Mouse (Mus musculus) bone marrow, adult 2 months (tissue): ENCODE data around the gene Setdb1. TPM values are rescaled to one million over a fixed set of nuclear protein-coding genes. Genes with fewer than 3 reads are reported as not detected.
"Not testable (repeated sequence)": the region's sequence is repeated elsewhere in the genome, so short reads cannot be mapped to it uniquely, and the experiment has no call there.

Source experiments
- H3K27ac ChIP-seq: fragments of 200-500 bp; 2 replicates; pipeline ENCODE4 v1.5.1; 2012; ENCODE audit warnings: low read depth, mild to moderate bottlenecking, control low read depth, inconsistent platforms, low read length; ENCODE audit not compliant: control insufficient read depth, poor library complexity, insufficient read depth
- H3K4me1 ChIP-seq: fragments of 200-500 bp; 2 replicates; pipeline ENCODE4 v1.6.1; 2011; ENCODE audit warnings: low read length; ENCODE audit not compliant: control insufficient read depth, insufficient read depth
- H3K4me3 ChIP-seq: fragments of 200-500 bp; replicated peaks from 2 replicates; pipeline ENCODE3; 2011; ENCODE audit warnings: mild to moderate bottlenecking, low read depth, low read length, control low read depth; ENCODE audit not compliant: control insufficient read depth
- CTCF ChIP-seq: fragments of 200-500 bp; IDR thresholded peaks from 2 replicates; pipeline ENCODE4 v1.5.1; 2011; ENCODE audit warnings: low read length, control low read depth; ENCODE audit not compliant: control insufficient read depth, insufficient read depth
- POLR2A ChIP-seq: fragments of 200-500 bp; IDR thresholded peaks from 2 replicates; pipeline ENCODE4 v1.6.1; 2011; ENCODE audit warnings: low read depth, mild to moderate bottlenecking, control low read depth, low read length, borderline replicate concordance; ENCODE audit not compliant: control insufficient read depth
- WGBS: fragments of 180-500 bp; shearing (Covaris S2); methylation state at CpG from one replicate; pipeline ENCODE4 v1.1.7; 2018; 5-methylcytosine and 5-hydroxymethylcytosine counted together
- polyA plus RNA-seq: library from polyadenylated mRNA; stranded (reverse); fragments of >200 nt; gene quantifications from 2 replicates; pipeline ENCODE4 v1.2.4, GENCODE M21; 2011; ENCODE audit warnings: low replicate concordance; ENCODE audit not compliant: missing spikeins, insufficient read depth, insufficient read length

Gene Setdb1
- polyA plus RNA-seq = 13.9 and 27.0 TPM in 2 replicates

DNA sequence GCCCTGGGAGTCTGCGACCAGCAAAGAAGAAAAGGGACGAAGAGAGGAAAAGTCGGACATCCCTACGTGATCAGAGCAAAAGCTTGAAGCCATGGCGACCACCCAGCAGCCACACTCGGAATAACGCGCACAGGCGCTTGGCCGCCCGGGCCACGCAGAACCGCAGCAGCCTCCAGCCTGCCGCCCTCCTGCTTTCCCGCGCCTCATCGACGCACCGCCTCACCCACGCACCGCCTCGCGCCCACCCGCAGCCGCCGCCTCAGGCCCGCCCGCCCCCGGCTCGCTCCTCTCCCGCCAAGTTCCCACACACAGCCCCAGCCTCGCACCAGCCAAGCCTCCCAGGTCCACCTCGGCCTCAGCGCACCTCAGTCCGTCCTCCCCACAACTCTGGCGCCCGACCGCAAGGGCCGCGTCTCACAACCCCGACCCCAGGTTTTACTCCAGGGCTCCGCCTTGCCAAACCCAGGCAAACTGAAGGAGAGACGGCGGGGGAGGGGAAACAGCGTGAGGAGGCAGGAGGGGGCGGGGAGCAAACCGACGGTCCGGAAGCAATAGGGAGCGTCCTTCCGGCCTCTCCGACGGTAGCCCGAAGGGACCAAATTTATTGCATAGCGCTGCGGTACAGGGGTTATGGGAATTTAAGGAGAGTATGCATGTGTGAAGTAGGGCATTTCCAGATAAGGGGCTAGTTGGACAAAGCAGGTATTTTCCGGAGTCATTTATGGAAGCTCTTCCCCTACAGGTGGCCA, at the start of gene Setdb1:
TSS of gene Setdb1 (minus strand) at position 502 of the 749 bp plus-strand sequence.
- H3K4me3 ChIP-seq = peak within 1 kb of the TSS; percentile 78
- under 1% methylated on average over 35 of the region's 57 CpGs for WGBS
- 0 out of 2 replicates have a peak within 1 kb of the TSS, but pooled peaks have one; percentile 19 for H3K27ac ChIP-seq
- H3K4me1 ChIP-seq = not testable (repeated sequence)

DNA sequence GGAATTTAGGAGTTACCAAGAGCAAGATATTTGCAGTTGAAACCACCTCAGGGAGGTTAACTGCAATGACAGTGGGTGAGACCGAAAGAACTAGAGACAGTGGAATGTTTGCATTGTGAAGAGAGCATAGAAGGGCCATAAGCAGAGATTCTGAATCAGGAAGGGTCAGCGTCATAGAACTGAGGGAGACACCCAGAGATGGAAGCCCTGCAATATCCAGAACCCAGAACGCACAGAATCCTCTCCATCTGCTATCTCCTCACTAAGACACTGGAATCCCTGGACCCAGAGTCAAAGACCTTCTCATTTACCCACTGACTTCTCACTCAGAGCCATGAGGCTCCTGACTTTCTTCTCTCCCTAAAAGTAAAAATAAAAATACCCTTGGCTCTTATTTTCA, 45.7 kb upstream of the Setdb1 start, which contains the start of gene 4930558C23Rik:
TSS of gene 4930558C23Rik (minus strand) at position 101 of the 400 bp plus-strand sequence.
- Histone ChIP-seq H3K27ac (no peak within 1 kb of the TSS), H3K4me3 (no peak within 1 kb of the TSS), H3K4me1 (no peaks in the 10 kb centered on the region)
- TF ChIP-seq POLR2A (no peak), CTCF (no peak)
- 86% methylated on average over 3 of the region's 3 CpGs for WGBS

- no peaks in the 10 kb centered on the region for H3K4me1 ChIP-seq
- WGBS = 69% methylated on average over 4 of the region's 4 CpGs
- TF ChIP-seq CTCF (no peak), POLR2A (no peak)
- no peak overlapping the region for H3K27ac ChIP-seq
- H3K4me3 ChIP-seq = no peak overlapping the region
Measured at GRCm38 (mm10) chr3:95394385-95394784, 37.4 kb upstream of the Setdb1 start.

GRCm38 (mm10) chr3:95385401-95386075, 28.5 kb upstream of the Setdb1 start:
- Histone ChIP-seq H3K4me1 (no peaks in the 10 kb centered on the region), H3K4me3 (no peak overlapping the region), H3K27ac (no peak overlapping the region)
- TF ChIP-seq CTCF = no peak
- no peak for TF ChIP-seq POLR2A
- 39% methylated on average over 5 of the region's 5 CpGs for WGBS

- H3K4me1 ChIP-seq = no peaks in the 10 kb centered on the region
- H3K4me3 ChIP-seq = no peak overlapping the region
- TF ChIP-seq CTCF = no peak
- TF ChIP-seq POLR2A = no peak
- WGBS = 86% methylated on average over 10 of the region's 10 CpGs
- no peak overlapping the region for H3K27ac ChIP-seq
Measured at GRCm38 (mm10) chr3:95373208-95373607, 16.2 kb upstream of the Setdb1 start.

GRCm38 (mm10) chr3:95370101-95370500, 13.1 kb upstream of the Setdb1 start:
- Histone ChIP-seq H3K4me3 (no peak overlapping the region), H3K4me1 (no peaks in the 10 kb centered on the region), H3K27ac (no peak overlapping the region)
- TF ChIP-seq POLR2A (no peak), CTCF (no peak)

GRCm38 (mm10) chr3:95360276-95360675, 3.3 kb upstream of the Setdb1 start:
- not testable (repeated sequence) for H3K4me3 ChIP-seq, H3K4me1 ChIP-seq, H3K27ac ChIP-seq
- WGBS = 72% methylated on average over 3 of the region's 3 CpGs

DNA sequence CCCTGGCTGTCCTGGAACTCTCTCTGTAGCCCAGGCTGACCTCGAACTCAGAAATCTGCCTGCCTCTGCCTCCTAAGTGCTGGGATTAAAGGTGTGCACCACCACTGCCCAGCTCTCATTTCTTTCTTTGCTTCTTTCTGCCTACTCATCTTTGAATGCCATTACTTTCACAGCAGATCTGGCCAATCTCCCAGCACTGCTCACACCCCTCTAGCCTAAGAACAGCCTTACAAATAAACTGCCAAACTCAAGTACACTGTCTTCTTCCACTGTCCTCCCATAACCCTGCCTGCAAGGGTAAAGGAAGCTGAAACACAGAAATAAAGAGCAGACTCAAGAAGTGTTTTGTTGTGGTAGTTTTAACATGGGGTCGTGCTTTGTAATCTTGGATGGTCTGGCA, 744 bp upstream of the Setdb1 start:
- H3K4me1 ChIP-seq = no peaks in the 10 kb centered on the region
- no peak overlapping the region for H3K27ac ChIP-seq
- WGBS = 90% methylated on average over 2 of the region's 2 CpGs
- H3K4me3 ChIP-seq = no peak overlapping the region
- no peak for TF ChIP-seq POLR2A
- TF ChIP-seq CTCF = no peak

DNA sequence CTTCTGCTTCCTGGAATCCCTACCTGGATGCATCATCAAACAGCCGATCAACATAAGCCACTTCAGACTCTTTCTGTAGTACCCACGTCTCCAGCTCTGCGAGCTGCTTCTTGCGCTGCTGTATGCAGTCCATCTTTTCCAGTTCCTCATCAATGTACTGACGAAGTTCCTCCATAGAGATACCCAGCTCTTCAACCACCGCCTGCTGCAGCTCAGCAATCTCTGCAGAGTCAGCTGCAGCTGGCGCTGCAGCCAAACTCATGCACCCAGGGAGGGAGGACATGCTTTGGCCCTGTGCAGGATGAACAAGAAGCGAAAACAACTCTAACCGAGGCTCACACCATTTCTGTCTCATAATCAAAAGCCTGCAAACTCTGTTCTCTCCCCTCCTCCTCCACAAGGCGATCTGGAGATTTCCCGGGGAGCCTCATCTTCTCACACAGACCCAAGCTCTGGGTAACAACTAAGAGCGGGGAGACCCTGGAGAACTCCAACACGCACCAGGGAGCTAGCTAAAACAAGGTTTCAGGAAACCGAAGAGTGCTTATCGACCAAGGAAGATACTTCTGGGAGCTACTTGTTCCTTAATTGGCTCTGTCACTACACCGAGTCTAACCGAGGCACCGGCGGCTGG, 974 bp downstream of the Setdb1 start:
- H3K4me3 ChIP-seq, H3K27ac ChIP-seq, H3K4me1 ChIP-seq: not testable (repeated sequence)
- 10% methylated on average over 11 of the region's 19 CpGs for WGBS
